Mouse (Mus musculus) cortical plate, adult 2 months (tissue): Measurements from ENCODE around the gene Alcam.

Experiments
- CTCF ChIP-seq: fragments of 200-500 bp; IDR thresholded peaks from 2 replicates; pipeline ENCODE4 v1.5.1; 2011; ENCODE audit warnings: mild to moderate bottlenecking, control low read depth, low read length; ENCODE audit not compliant: insufficient read depth; ENCODE audit errors: extremely low read depth
- POLR2A ChIP-seq: fragments of 200-500 bp; IDR thresholded peaks from 2 replicates; pipeline ENCODE4 v1.6.1; 2011; ENCODE audit warnings: mild to moderate bottlenecking, low read length, control low read depth; ENCODE audit not compliant: insufficient read depth; ENCODE audit errors: extremely low read depth

- TF ChIP-seq POLR2A (no peak), CTCF (no peak)
Observed at GRCm38 (mm10) chr16:52472059-52472458, 18.2 kb upstream of the Alcam start.
